Mouse (Mus musculus) left cerebral cortex, adult 9 months (tissue): ENCODE measurements around the gene Abcg1.

Experiments
- DNase-seq, 2 experiments: peaks; one replicate each; pipeline ENCODE4 v3.0.0; 2022; ENCODE audit warnings: low spot score in 2 of 2

The Abcg1 gene

DNA sequence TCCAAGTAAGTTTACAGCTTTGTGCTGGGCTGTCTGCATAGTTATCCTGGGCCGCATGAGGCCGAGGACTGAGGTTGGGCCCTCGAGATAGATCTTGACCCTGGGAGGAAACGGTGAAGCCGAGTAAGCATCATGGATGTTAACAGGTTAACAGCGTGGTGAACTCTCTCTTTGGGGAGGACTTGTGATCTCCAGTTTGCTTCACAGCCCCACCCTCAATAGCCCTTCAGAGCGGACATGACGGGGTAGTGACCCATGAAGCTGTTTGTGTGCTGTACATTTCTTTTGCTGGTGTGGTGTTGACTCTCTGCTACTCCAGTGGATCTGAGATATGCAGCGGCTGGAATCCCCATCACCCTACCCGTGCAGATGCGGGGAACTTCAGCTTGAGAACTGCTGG, 21.1 kb downstream of the Abcg1 start:
- DNase-seq, result no peak

GRCm38 (mm10) chr17:31079078-31079840, 21.8 kb downstream of the Abcg1 start:
- no peak for DNase-seq

GRCm38 (mm10) chr17:31082296-31083078, 25.0 kb downstream of the Abcg1 start:
- no peak for DNase-seq

DNA sequence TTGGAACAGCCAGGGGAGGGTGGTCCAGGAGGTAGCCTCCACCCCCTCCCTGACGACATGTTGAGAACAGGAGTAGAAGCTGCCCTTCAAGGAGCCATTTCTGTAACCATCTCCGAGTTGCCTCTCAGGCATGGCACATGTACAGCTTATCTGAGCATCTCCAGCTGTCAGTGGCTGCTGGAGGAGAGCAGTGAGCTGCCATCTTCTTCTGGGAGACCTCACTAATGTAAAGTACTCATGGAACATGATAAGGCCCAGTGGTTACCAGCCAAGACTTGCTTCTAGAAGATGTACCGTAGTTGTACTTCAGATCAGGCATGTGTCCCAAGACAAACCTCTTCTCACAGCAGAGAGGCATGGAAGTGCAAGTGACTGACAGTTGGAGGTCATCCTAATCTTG, 28.0 kb downstream of the Abcg1 start:
- no peak for DNase-seq

GRCm38 (mm10) chr17:31086196-31086595, 28.7 kb downstream of the Abcg1 start:
- no peak for DNase-seq

- no peak for DNase-seq
Measured at GRCm38 (mm10) chr17:31088711-31089110, 31.2 kb downstream of the Abcg1 start.

DNA sequence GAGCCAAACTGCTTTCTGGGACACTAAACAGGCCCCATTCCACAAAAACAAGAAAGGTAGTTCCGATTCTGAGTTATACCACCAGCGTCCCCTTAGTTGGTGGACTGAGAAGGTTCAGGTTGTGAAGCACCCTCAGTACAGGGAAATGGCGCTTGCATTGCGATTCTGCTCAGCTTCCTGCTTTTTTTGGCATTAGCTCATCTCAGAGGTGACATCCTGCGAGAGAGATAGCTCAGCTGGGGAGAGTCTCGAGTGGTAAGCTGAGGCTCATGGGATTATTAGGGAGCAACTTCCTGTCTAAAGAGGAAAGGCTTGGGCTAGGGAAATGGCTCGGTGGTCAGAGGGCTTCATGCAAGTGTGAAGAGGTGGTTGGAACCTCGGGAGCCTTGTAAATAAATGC, 32.4 kb downstream of the Abcg1 start:
- DNase-seq, result no peak

DNA sequence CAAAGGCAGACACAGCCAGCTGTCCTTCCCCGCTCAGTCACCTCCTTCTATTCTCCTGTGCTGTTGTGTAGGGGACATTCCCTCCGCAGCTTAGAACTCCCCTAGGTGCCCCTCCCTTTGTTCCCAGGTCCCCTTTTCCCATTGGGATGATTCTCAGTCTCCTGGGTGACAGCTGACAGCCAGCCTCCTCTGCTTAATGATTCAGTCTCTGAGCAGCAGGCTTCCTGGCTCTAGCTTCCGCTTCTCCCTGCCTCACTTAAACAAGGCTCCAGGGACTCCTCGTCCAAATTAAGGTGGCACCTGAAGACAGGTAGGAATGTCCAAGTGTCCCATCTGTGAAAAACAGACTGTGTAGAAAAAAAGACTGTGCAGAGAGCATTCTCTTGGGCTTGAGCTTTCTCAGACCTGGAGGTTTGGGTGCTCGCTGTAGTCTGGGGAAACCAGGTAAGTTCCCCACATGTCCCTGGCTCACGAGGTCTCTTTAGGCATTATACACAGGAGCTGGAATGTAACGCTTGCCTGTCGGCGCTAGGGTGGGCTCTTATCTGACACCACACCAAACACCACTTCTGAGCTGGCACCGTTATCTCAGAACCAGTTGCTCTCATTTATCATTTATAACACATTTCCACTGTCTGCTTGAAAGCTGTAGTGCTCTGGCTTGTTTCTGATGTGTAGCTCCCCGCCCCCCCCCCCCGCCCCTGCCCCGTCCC, 33.7 kb downstream of the Abcg1 start:
- DNase-seq, result no peak

- DNase-seq, result no peak
Measured at GRCm38 (mm10) chr17:31094781-31095180, 37.3 kb downstream of the Abcg1 start.

GRCm38 (mm10) chr17:31095570-31095969, 38.1 kb downstream of the Abcg1 start:
- DNase-seq, result no peak

GRCm38 (mm10) chr17:31096893-31097292, 39.4 kb downstream of the Abcg1 start:
- no peak for DNase-seq

- no peak for DNase-seq
Measured at GRCm38 (mm10) chr17:31098788-31099187, 41.3 kb downstream of the Abcg1 start.

GRCm38 (mm10) chr17:31103007-31103570, 45.6 kb downstream of the Abcg1 start:
- no peak for DNase-seq

DNA sequence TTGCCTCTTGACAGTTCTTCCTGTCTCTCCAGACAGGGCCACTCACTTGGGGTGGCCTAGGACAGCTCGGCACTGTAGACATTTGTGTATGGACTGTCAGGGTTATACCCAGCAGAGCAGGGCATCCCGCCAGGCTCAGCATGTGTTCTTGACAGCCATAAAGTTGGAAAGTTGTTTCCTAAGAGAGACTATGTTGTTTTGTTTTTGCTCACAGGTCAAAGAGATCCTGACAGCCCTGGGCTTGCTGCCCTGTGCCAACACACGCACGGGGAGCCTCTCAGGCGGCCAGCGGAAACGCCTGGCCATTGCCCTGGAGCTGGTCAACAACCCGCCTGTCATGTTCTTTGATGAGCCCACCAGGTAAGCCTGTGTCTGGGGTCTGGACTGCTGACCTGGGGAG, 46.3 kb downstream of the Abcg1 start:
- no peak for DNase-seq

GRCm38 (mm10) chr17:31108388-31108787, 50.9 kb downstream of the Abcg1 start:
- no peak for DNase-seq

GRCm38 (mm10) chr17:31113191-31113856, 55.8 kb downstream of the Abcg1 start:
- DNase-seq, result peak in 1 of 2 experiments; percentile 39

DNA sequence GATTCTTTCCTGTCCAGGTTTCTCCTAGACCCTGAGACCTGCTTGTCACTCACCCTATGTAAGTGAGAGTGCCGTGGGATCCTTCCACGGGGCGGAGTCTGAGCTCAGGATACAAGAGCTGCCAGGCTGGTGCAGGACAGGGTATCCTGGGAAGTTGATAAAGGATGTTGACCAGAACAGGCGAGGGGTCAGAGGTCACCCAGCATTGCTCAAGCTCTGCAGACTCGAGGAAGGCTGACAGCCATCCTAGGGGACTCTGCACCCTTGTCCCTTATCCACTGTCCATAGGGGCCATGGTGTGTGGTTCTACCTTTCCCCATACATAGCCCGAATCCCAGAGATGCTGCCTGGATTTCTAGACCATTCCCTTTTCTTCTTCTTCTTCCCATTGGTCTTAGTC, 58.6 kb downstream of the Abcg1 start:
- DNase-seq, result no peak

GRCm38 (mm10) chr17:31117946-31118345, 60.5 kb downstream of the Abcg1 start:
- DNase-seq, result no peak

- peak in 1 of 2 experiments; percentile 87 for DNase-seq
Measured at GRCm38 (mm10) chr17:31119429-31119828, 62.0 kb downstream of the Abcg1 start.

GRCm38 (mm10) chr17:31121975-31122374, 64.5 kb downstream of the Abcg1 start:
- no peak for DNase-seq

DNA sequence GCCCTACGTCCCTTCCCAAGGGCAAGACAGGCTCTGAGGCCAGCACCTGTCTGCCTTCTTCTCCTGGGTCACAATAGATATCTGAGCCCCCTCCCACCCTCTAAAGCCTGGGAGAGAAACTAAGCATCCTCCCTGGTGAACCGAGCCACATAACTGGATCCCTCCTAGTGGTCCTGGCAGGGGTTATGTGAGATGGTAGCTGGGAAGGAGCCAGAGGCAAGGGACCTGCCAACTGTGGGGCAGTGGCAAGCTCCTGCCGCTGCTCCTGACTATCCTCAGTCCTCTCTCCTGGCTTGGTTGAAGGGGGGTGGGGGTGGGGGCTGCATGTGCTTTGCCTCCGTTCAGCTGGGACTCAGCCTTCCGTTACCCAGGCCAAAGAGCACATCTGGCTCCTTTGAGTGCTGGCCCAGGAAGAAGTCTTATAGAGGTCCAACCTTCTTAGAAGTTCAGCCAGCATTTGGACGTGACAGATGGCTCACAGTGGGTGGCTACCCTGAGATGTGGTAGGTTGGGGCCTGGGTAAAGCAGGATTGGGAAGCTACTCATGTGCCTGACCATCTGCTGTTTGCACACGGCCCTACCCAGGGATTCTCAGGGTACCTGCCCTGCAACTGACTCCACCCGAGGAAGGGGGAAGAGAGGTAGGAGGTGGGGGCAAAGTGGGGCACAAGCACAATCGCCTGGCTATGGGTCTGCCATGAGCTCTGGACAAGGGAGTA, 68.2 kb downstream of the Abcg1 start:
- DNase-seq, result peak in 1 of 2 experiments; percentile 62
